Mouse (Mus musculus): ENCODE measurements around the gene Ino80. TPM values are rescaled to one million over a fixed set of nuclear protein-coding genes. Genes with fewer than 3 reads are reported as not detected.

Gene Ino80
- polyA plus RNA-seq, 1 experiment from 2014 or later: 2.6 TPM

GRCm38 (mm10) chr2:119355089-119355488 lies 122.4 kb downstream of the Ino80 start:
- no peaks in the 10 kb centered on the region for H3K36me3 ChIP-seq
- WGBS: 76% methylated on average over 3 of the region's 3 CpGs
- no peak overlapping the region for H3K27ac ChIP-seq (replicated peaks)
- no peak overlapping the region for H3K9ac ChIP-seq
- no peak overlapping the region for H3K4me2 ChIP-seq
- H3K27me3 ChIP-seq (replicated peaks): peaks cover 38% of the 10 kb centered on the region
- peaks cover 11% of the 10 kb centered on the region for H3K4me1 ChIP-seq
- H3K4me3 ChIP-seq: no peak overlapping the region
- no peaks in the 10 kb centered on the region for H3K9me3 ChIP-seq
- 0 out of 2 replicates have a peak, but pooled peaks have one; percentile 11 for ATAC-seq (ENCODE audit: extremely low read depth, insufficient number of reproducible peaks, low FRiP score, low TSS enrichment)

GRCm38 (mm10) chr2:119353707-119354106 lies 123.8 kb downstream of the Ino80 start:
- no peak for ATAC-seq (ENCODE audit: extremely low read depth, insufficient number of reproducible peaks, low FRiP score, low TSS enrichment)

GRCm38 (mm10) chr2:119350555-119351486 lies 126.7 kb downstream of the Ino80 start, which contains the start of gene Chac1:
Gene Chac1 (plus strand): TSS chr2:119351229.
- no peak within 1 kb of the TSS for H3K27ac ChIP-seq (replicated peaks)
- WGBS: 4% methylated on average over 58 of the region's 58 CpGs
- peaks cover 52% of the 10 kb centered on the region for H3K27me3 ChIP-seq (replicated peaks)
- peak; percentile 65; the same call in 1 of the 2 replicates for ATAC-seq (ENCODE audit: extremely low read depth, insufficient number of reproducible peaks, low FRiP score, low TSS enrichment)
- no peaks in the 10 kb centered on the region for H3K9me3 ChIP-seq
- peak within 1 kb of the TSS; percentile 95 for H3K4me2 ChIP-seq
- peaks cover 11% of the 10 kb centered on the region for H3K4me1 ChIP-seq
- no peaks in the 10 kb centered on the region for H3K36me3 ChIP-seq
- peak within 1 kb of the TSS; percentile 71 for H3K9ac ChIP-seq
- H3K4me3 ChIP-seq: peak within 1 kb of the TSS; percentile 60

More at GRCm38 (mm10) chr2:119353707-119354106, 123.8 kb downstream of the Ino80 start:
- Histone ChIP-seq H3K4me1 (peaks cover 11% of the 10 kb centered on the region), H3K4me3 (no peak overlapping the region), H3K9me3 (no peaks in the 10 kb centered on the region), H3K4me2 (no peak overlapping the region), H3K36me3 (no peaks in the 10 kb centered on the region), H3K9ac (no peak overlapping the region), H3K27ac (replicated peaks) (no peak overlapping the region), H3K27me3 (replicated peaks) (peaks cover 44% of the 10 kb centered on the region)
- 74% methylated on average over 8 of the region's 8 CpGs for WGBS

- H3K4me2 ChIP-seq: no peak overlapping the region
- no peaks in the 10 kb centered on the region for H3K4me1 ChIP-seq
- H3K4me3 ChIP-seq: no peak overlapping the region
- no peaks in the 10 kb centered on the region for H3K9me3 ChIP-seq
- 0 out of 2 replicates have a peak overlapping the region, but pooled peaks have one; percentile 15 for H3K27ac ChIP-seq (replicated peaks)
- WGBS: 23% methylated on average over 6 of the region's 6 CpGs
- H3K9ac ChIP-seq: no peak overlapping the region
- H3K27me3 ChIP-seq (replicated peaks): peaks cover 9% of the 10 kb centered on the region
- H3K36me3 ChIP-seq: no peaks in the 10 kb centered on the region
- ATAC-seq (ENCODE audit: extremely low read depth, insufficient number of reproducible peaks, low FRiP score, low TSS enrichment): no peak
These were observed 132.8 kb downstream of the Ino80 start for GRCm38 (mm10) chr2:119344537-119345138.

- Histone ChIP-seq H3K36me3 (peaks cover 3% of the 10 kb centered on the region; the same call in 1 of the 2 replicates), H3K4me3 (peak overlapping the region; percentile 66), H3K27ac (replicated peaks) (peak overlapping the region; percentile 72), H3K27me3 (replicated peaks) (peaks cover 8% of the 10 kb centered on the region), H3K4me2 (peak overlapping the region; percentile 78), H3K9ac (peak overlapping the region; percentile 84), H3K4me1 (peaks cover 16% of the 10 kb centered on the region), H3K9me3 (no peaks in the 10 kb centered on the region)
- ATAC-seq (ENCODE audit: extremely low read depth, insufficient number of reproducible peaks, low FRiP score, low TSS enrichment): peak; percentile 51; the same call in 1 of the 2 replicates
- WGBS: 7% methylated on average over 60 of the region's 60 CpGs
These were observed 139.8 kb downstream of the Ino80 start for GRCm38 (mm10) chr2:119337425-119338265.

GRCm38 (mm10) chr2:119336470-119336869 lies 141.0 kb downstream of the Ino80 start:
- Histone ChIP-seq H3K4me2 (peak overlapping the region; percentile 2; the same call in 1 of the 2 replicates), H3K36me3 (peaks cover 3% of the 10 kb centered on the region; the same call in 1 of the 2 replicates), H3K27ac (replicated peaks) (peak overlapping the region; percentile 72), H3K9me3 (no peaks in the 10 kb centered on the region), H3K4me1 (peaks cover 16% of the 10 kb centered on the region), H3K9ac (no peak overlapping the region), H3K27me3 (replicated peaks) (peaks cover 20% of the 10 kb centered on the region), H3K4me3 (no peak overlapping the region)
- WGBS: 58% methylated on average over 10 of the region's 10 CpGs
- ATAC-seq (ENCODE audit: extremely low read depth, insufficient number of reproducible peaks, low FRiP score, low TSS enrichment): no peak

GRCm38 (mm10) chr2:119336002-119336401 lies 141.5 kb downstream of the Ino80 start:
- Histone ChIP-seq H3K9ac (no peak overlapping the region), H3K27ac (replicated peaks) (peak overlapping the region; percentile 72), H3K4me3 (no peak overlapping the region), H3K9me3 (no peaks in the 10 kb centered on the region), H3K27me3 (replicated peaks) (peaks cover 24% of the 10 kb centered on the region), H3K4me1 (peaks cover 16% of the 10 kb centered on the region), H3K4me2 (peak overlapping the region; percentile 20; the same call in 1 of the 2 replicates), H3K36me3 (peaks cover 3% of the 10 kb centered on the region; the same call in 1 of the 2 replicates)
- ATAC-seq (ENCODE audit: extremely low read depth, insufficient number of reproducible peaks, low FRiP score, low TSS enrichment): no peak
- 62% methylated on average over 2 of the region's 2 CpGs for WGBS

- Histone ChIP-seq H3K27ac (replicated peaks) (peak overlapping the region; percentile 72), H3K4me3 (no peak overlapping the region), H3K9me3 (no peaks in the 10 kb centered on the region), H3K36me3 (peaks cover 3% of the 10 kb centered on the region; the same call in 1 of the 2 replicates), H3K4me2 (peak overlapping the region; percentile 39; the same call in 1 of the 2 replicates), H3K4me1 (peaks cover 16% of the 10 kb centered on the region), H3K9ac (no peak overlapping the region), H3K27me3 (replicated peaks) (peaks cover 29% of the 10 kb centered on the region)
- 44% methylated on average over 1 of the region's 1 CpGs for WGBS
- ATAC-seq (ENCODE audit: extremely low read depth, insufficient number of reproducible peaks, low FRiP score, low TSS enrichment): no peak
These were observed 142.0 kb downstream of the Ino80 start for GRCm38 (mm10) chr2:119335535-119335934.

- Histone ChIP-seq H3K4me3 (no peak overlapping the region), H3K4me2 (peak overlapping the region; percentile 39; the same call in 1 of the 2 replicates), H3K36me3 (peaks cover 3% of the 10 kb centered on the region; the same call in 1 of the 2 replicates), H3K4me1 (peaks cover 16% of the 10 kb centered on the region), H3K9me3 (no peaks in the 10 kb centered on the region), H3K27me3 (replicated peaks) (peaks cover 34% of the 10 kb centered on the region), H3K27ac (replicated peaks) (0 out of 2 replicates have a peak overlapping the region, but pooled peaks have one; percentile 1), H3K9ac (no peak overlapping the region)
- 66% methylated on average over 7 of the region's 7 CpGs for WGBS
- no peak for ATAC-seq (ENCODE audit: extremely low read depth, insufficient number of reproducible peaks, low FRiP score, low TSS enrichment)
These were observed 142.4 kb downstream of the Ino80 start for GRCm38 (mm10) chr2:119334964-119335525.

- no peak overlapping the region for H3K9ac ChIP-seq
- H3K27me3 ChIP-seq (replicated peaks): peaks cover 43% of the 10 kb centered on the region
- H3K4me3 ChIP-seq: 0 out of 2 replicates have a peak overlapping the region, but pooled peaks have one; percentile 2
- peaks cover 19% of the 10 kb centered on the region for H3K4me1 ChIP-seq
- H3K27ac ChIP-seq (replicated peaks): 0 out of 2 replicates have a peak overlapping the region, but pooled peaks have one; percentile 12
- H3K4me2 ChIP-seq: peak overlapping the region; percentile 39
- H3K36me3 ChIP-seq: peaks cover 4% of the 10 kb centered on the region; the same call in 1 of the 2 replicates
- no peak for ATAC-seq (ENCODE audit: extremely low read depth, insufficient number of reproducible peaks, low FRiP score, low TSS enrichment)
- 42% methylated on average over 1 of the region's 1 CpGs for WGBS
- H3K9me3 ChIP-seq: no peaks in the 10 kb centered on the region
These were observed 143.4 kb downstream of the Ino80 start for GRCm38 (mm10) chr2:119334135-119334534.
